Mouse (Mus musculus) heart, postnatal 0 days (tissue): Measurements from ENCODE around the gene Ampd1. TPM values are rescaled to one million over a fixed set of nuclear protein-coding genes. Genes with fewer than 3 reads are reported as not detected.
A peak's percentile ranks its signal among the peaks of the same experiment; 100 is the strongest.

Experiments
- ATAC-seq: fragments of 200-750 bp; cut with Nextera tagmentation; 2 replicates; pipeline ENCODE4 v1.8.0; 2017; ENCODE audit warnings: low read depth, moderate number of reproducible peaks, moderate library complexity; ENCODE audit not compliant: insufficient read depth
- DNase-seq: peaks from one replicate; pipeline ENCODE4 v3.0.0-alpha.2; 2016; ENCODE audit warnings: low spot score
- H3K27ac ChIP-seq: fragments of 300-500 bp; sonication (generic); 2 replicates; pipeline ENCODE4 v1.5.1; 2014; ENCODE audit warnings: low read depth, mild to moderate bottlenecking
- H3K27me3 ChIP-seq: fragments of 300-500 bp; sonication (generic); 2 replicates; pipeline ENCODE4 v1.6.1; 2014; ENCODE audit warnings: low read length, mixed read lengths; ENCODE audit not compliant: control insufficient read depth, insufficient read depth
- H3K36me3 ChIP-seq: fragments of 300-500 bp; sonication (generic); replicated peaks from 2 replicates; pipeline ENCODE4 v1.6.1; 2014; ENCODE audit warnings: low read length, mixed read lengths; ENCODE audit not compliant: control insufficient read depth, insufficient read depth
- H3K4me1 ChIP-seq: fragments of 300-500 bp; sonication (generic); 2 replicates; pipeline ENCODE4 v1.6.1; 2014; ENCODE audit warnings: antibody characterized with exemption; ENCODE audit not compliant: control insufficient read depth, insufficient read depth
- H3K4me2 ChIP-seq: fragments of 300-500 bp; sonication (generic); 2 replicates; pipeline ENCODE4 v1.6.1; 2014; ENCODE audit warnings: low read depth, mild to moderate bottlenecking, low read length, moderate library complexity
- H3K4me3 ChIP-seq: fragments of 300-500 bp; sonication (generic); 2 replicates; pipeline ENCODE4 v1.5.1; 2014; ENCODE audit warnings: low read depth, low read length
- H3K9ac ChIP-seq: fragments of 300-500 bp; sonication (generic); replicated peaks from 2 replicates; pipeline ENCODE4 v1.6.1; 2014; ENCODE audit warnings: low read depth, low read length, mixed read lengths
- H3K9me3 ChIP-seq: fragments of 300-500 bp; sonication (generic); replicated peaks from 2 replicates; pipeline ENCODE4 v1.6.1; 2016; ENCODE audit warnings: low read length; ENCODE audit not compliant: control insufficient read depth
- CTCF ChIP-seq: IDR thresholded peaks from 2 replicates; pipeline ENCODE4 v1.5.1; 2016; ENCODE audit warnings: antibody characterized with exemption, control low read depth, low read depth
- EP300 ChIP-seq: IDR thresholded peaks from 2 replicates; pipeline ENCODE4 v1.6.1; 2016; ENCODE audit warnings: antibody characterized with exemption, low read depth
- WGBS: fragments of 180-500 bp; shearing (Covaris S2); extraction: QIAGEN DNeasy Blood & Tissue Kit; methylation state at CpG from one replicate; pipeline ENCODE4 v1.1.7; 2014; 5-methylcytosine and 5-hydroxymethylcytosine counted together
- polyA plus RNA-seq: library from polyadenylated mRNA; unstranded; fragments of >200 nt; fragmentation: Nextera tagmentation; extraction: Ambion mirVana; gene quantifications from 2 replicates; pipeline ENCODE4 v1.2.1, GENCODE M21; 2015
- total RNA-seq: library from RNA; depleted of rRNA; stranded (reverse); fragments of >200 nt; gene quantifications from 2 replicates; pipeline ENCODE4 v1.2.3, GENCODE M21; 2014; ENCODE audit warnings: low replicate concordance

The Ampd1 gene
- total and polyA plus RNA-seq, 2 experiments from 2014 or later = not detected

GRCm38 (mm10) chr3:103098662-103099061, 24.8 kb downstream of the Ampd1 start:
- ATAC-seq (no peak), DNase-seq (no peak)
- no peaks in the 10 kb centered on the region for H3K36me3 ChIP-seq
- H3K4me3 ChIP-seq = no peak overlapping the region
- 73% methylated on average over 23 of the region's 23 CpGs for WGBS
- H3K4me1 ChIP-seq = peaks cover 4% of the 10 kb centered on the region; the same call in 1 of the 2 replicates
- no peak overlapping the region for H3K27ac ChIP-seq
- peak overlapping the region; percentile 4; the same call in 1 of the 2 replicates for H3K4me2 ChIP-seq
- no peaks in the 10 kb centered on the region for H3K27me3 ChIP-seq
- H3K9ac ChIP-seq = no peak overlapping the region
- TF ChIP-seq EP300 (no peak), CTCF (no peak)
- H3K9me3 ChIP-seq = no peaks in the 10 kb centered on the region

GRCm38 (mm10) chr3:103099667-103100066, 25.9 kb downstream of the Ampd1 start:
- DNase-seq = no peak
- no peak for ATAC-seq
- Histone ChIP-seq H3K4me3 (no peak overlapping the region), H3K4me2 (no peak overlapping the region), H3K27ac (no peak overlapping the region), H3K9me3 (no peaks in the 10 kb centered on the region), H3K27me3 (no peaks in the 10 kb centered on the region), H3K9ac (no peak overlapping the region), H3K36me3 (no peaks in the 10 kb centered on the region), H3K4me1 (peaks cover 4% of the 10 kb centered on the region; the same call in 1 of the 2 replicates)
- 81% methylated on average over 6 of the region's 6 CpGs for WGBS
- no peak for TF ChIP-seq EP300
- peak; percentile 27; the same call in 1 of the 2 replicates for TF ChIP-seq CTCF

GRCm38 (mm10) chr3:103100735-103101134, 26.9 kb downstream of the Ampd1 start:
- H3K4me3 ChIP-seq = no peak overlapping the region
- no peak overlapping the region for H3K27ac ChIP-seq
- TF ChIP-seq CTCF = peak; percentile 32
- no peak for TF ChIP-seq EP300
- H3K4me2 ChIP-seq = no peak overlapping the region
- DNase-seq (no peak), ATAC-seq (no peak)
- H3K9me3 ChIP-seq = no peaks in the 10 kb centered on the region
- peaks cover 4% of the 10 kb centered on the region; the same call in 1 of the 2 replicates for H3K4me1 ChIP-seq
- no peaks in the 10 kb centered on the region for H3K36me3 ChIP-seq
- 51% methylated on average over 2 of the region's 2 CpGs for WGBS
- no peak overlapping the region for H3K9ac ChIP-seq
- no peaks in the 10 kb centered on the region for H3K27me3 ChIP-seq

- H3K4me1 ChIP-seq = peaks cover 4% of the 10 kb centered on the region; the same call in 1 of the 2 replicates
- WGBS = 52% methylated on average over 5 of the region's 5 CpGs
- no peak overlapping the region for H3K9ac ChIP-seq
- no peaks in the 10 kb centered on the region for H3K9me3 ChIP-seq
- DNase-seq (no peak), ATAC-seq (no peak)
- H3K27me3 ChIP-seq = no peaks in the 10 kb centered on the region
- no peak overlapping the region for H3K4me3 ChIP-seq
- no peak overlapping the region for H3K4me2 ChIP-seq
- no peak for TF ChIP-seq EP300
- peak; percentile 22; the same call in 1 of the 2 replicates for TF ChIP-seq CTCF
- H3K36me3 ChIP-seq = no peaks in the 10 kb centered on the region
- H3K27ac ChIP-seq = no peak overlapping the region
These were observed 27.4 kb downstream of the Ampd1 start for GRCm38 (mm10) chr3:103101194-103101593.

- Histone ChIP-seq H3K4me3 (peak overlapping the region; percentile 83), H3K36me3 (no peaks in the 10 kb centered on the region), H3K9me3 (no peaks in the 10 kb centered on the region), H3K27me3 (no peaks in the 10 kb centered on the region), H3K9ac (peak overlapping the region; percentile 62; the same call in 1 of the 2 replicates), H3K4me2 (peak overlapping the region; percentile 87), H3K4me1 (peaks cover 4% of the 10 kb centered on the region; the same call in 1 of the 2 replicates), H3K27ac (no peak overlapping the region)
- ATAC-seq (peak; percentile 15), DNase-seq (no peak)
- TF ChIP-seq CTCF = no peak
- TF ChIP-seq EP300 = no peak
- WGBS = 1% methylated on average over 14 of the region's 14 CpGs
These were observed 28.1 kb downstream of the Ampd1 start for GRCm38 (mm10) chr3:103101909-103102308.
